Mouse (Mus musculus) adrenal gland, postnatal 36 days (tissue): ENCODE results near the gene Gimap5. TPM values are rescaled to one million over a fixed set of nuclear protein-coding genes. Genes with fewer than 3 reads are reported as not detected.

Source experiments
- DNase-seq, 2 experiments: peaks; one replicate each; pipeline ENCODE4 v3.0.0; 2021; ENCODE audit warnings: mixed read lengths in 1 of 2
- total RNA-seq, 2 experiments: library from RNA; stranded (reverse); gene quantifications; 2 replicates each; pipeline ENCODE4 v1.2.3; 2021

Gimap5 gene
- total RNA-seq, 2 experiments from 2014 or later = 13.3 to 18.2 TPM

- no peak for DNase-seq
These were observed 6.3 kb upstream of the Gimap5 start for GRCm38 (mm10) chr6:48739780-48740055.

- no peak for DNase-seq
These were observed 5.4 kb upstream of the Gimap5 start for GRCm38 (mm10) chr6:48740501-48741169.

GRCm38 (mm10) chr6:48741273-48741672, 4.7 kb upstream of the Gimap5 start:
- DNase-seq = no peak

GRCm38 (mm10) chr6:48741711-48742206, 4.2 kb upstream of the Gimap5 start:
- no peak for DNase-seq

DNA sequence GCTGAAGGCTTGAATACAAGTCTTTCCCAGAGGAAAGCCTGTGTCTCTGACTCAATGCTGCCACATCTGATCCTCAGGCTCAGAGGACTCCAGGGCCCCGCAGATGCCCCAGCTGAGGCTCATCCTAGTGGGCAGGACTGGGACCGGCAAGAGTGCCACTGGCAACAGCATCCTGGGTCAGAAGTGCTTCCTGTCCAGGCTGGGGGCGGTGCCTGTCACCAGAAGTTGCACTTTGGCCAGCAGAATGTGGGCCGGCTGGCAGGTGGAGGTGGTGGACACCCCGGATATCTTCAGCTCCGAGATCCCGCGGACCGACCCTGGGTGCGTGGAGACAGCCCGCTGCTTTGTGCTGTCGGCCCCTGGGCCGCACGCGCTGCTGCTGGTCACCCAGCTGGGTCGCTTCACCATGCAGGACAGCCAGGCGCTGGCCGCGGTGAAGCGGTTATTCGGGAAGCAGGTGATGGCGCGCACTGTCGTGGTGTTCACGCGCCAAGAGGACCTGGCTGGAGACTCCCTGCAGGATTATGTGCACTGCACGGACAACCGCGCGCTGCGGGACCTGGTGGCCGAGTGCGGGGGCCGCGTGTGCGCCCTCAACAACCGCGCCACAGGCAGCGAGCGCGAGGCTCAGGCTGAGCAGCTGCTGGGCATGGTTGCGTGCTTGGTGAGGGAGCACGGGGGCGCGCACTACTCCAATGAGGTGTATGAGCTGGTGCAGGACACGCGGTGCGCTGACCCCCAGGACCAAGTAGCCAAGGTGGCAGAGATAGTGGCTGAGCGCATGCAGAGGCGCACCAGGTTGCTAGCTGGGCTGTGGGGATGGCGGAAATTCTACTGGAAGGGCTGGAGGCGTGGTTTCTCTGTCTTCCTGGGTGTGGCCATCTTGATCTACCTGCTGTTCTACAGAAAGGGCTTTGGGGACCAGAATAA, 3.3 kb upstream of the Gimap5 start:
- peak; percentile 39 to 65 for DNase-seq

DNA sequence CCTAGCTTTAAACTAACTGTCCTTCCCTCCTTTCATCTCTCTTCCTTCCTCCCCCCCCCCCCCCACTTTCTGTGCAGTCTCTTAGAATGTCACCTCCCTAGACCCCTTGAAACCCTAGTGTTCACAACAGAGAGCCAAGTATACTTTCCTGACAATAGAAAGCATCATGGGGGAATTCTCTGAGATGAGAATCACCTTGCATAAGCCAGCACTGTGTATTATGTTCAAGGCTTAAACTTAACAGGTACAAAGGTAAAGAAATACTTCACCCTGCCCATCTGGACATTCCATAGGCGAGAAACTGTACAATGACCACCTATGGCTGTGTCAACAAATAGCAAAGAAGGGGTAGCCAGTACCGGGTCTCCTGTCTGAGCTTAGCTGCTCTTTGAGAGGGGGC, 507 bp upstream of the Gimap5 start:
- no peak for DNase-seq

GRCm38 (mm10) chr6:48747091-48747966, 1.3 kb downstream of the Gimap5 start:
- DNase-seq = no peak

GRCm38 (mm10) chr6:48763567-48764270, 17.7 kb downstream of the Gimap5 start:
- DNase-seq = no peak

DNA sequence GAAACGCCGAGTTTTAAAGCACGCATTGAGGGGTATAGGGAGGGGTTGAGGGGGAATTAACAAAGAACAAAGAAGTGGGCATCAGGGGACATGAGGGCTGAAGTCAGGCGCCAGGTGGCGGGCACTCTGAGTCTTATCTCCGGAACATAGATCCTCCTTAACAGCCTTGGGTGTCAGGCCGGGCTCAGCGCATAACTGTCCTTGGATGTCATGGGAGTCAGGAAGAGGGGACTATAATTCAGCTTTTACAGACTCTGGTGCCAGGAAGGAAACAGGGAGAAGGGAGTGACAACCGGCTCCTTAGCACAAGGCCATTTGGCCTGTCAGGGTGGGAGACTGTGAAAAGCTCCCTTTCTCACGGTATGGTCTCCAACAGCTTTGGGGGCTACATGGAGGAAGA, 18.5 kb downstream of the Gimap5 start:
- no peak for DNase-seq

- DNase-seq = no peak
These were observed 22.3 kb downstream of the Gimap5 start for GRCm38 (mm10) chr6:48768178-48768869.

- no peak for DNase-seq
These were observed 22.9 kb downstream of the Gimap5 start for GRCm38 (mm10) chr6:48768933-48769332.

DNA sequence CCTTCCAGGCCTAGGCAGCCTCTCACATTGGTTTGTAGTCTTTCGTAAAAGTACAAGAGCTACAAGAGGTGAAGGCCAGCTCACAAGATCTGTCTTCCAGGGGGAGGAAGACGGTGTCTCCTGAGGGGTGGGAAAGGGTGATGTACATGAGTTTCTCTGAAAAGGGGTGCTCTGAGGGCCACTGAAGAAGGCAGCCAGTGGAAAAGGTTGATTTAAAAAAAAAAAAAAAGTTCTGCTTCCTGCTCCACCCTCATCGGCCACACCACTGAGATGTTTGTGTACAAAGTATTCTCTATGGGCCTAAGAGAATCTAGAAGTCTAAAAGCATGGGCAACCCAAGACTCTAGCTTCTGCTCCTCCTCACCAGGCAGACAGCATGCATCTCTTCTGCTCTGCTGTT, 24.7 kb downstream of the Gimap5 start, which contains the start of gene Gimap3:
Gene Gimap3, minus strand, starts transcription at position 156 of the 400 bp plus-strand sequence.
- no peak for DNase-seq

- DNase-seq = peak; percentile 83 to 90
These were observed 26.0 kb downstream of the Gimap5 start for GRCm38 (mm10) chr6:48772030-48772429.

GRCm38 (mm10) chr6:48784406-48784805, 38.4 kb downstream of the Gimap5 start:
- DNase-seq = peak; percentile 17 to 25

- DNase-seq = peak in 1 of 2 experiments; percentile 51
These were observed 39.2 kb downstream of the Gimap5 start for GRCm38 (mm10) chr6:48785189-48785588.

- peak in 1 of 2 experiments; percentile 32 for DNase-seq
These were observed 39.6 kb downstream of the Gimap5 start for GRCm38 (mm10) chr6:48785601-48786000.

- DNase-seq = no peak
These were observed 41.9 kb downstream of the Gimap5 start for GRCm38 (mm10) chr6:48787867-48788266.

GRCm38 (mm10) chr6:48801897-48802296, 55.9 kb downstream of the Gimap5 start:
- no peak for DNase-seq

- DNase-seq = no peak
These were observed 57.5 kb downstream of the Gimap5 start for GRCm38 (mm10) chr6:48803406-48804051.
